Mouse (Mus musculus) liver, embryonic 14.5 days (tissue): ENCODE measurements around the gene Zfp951.
"Not testable (repeated sequence)": the region's sequence is repeated elsewhere in the genome, so short reads cannot be mapped to it uniquely, and the experiment has no call there.

ENCODE experiments used
- CTCF ChIP-seq: IDR thresholded peaks from 2 replicates; pipeline ENCODE4 v1.5.1; 2016; ENCODE audit warnings: antibody characterized with exemption, low read depth, control low read depth
- EP300 ChIP-seq: IDR thresholded peaks from 2 replicates; pipeline ENCODE4 v1.6.1; 2016; ENCODE audit warnings: antibody characterized with exemption, low read depth

- not testable (repeated sequence) for TF ChIP-seq EP300, CTCF
Observed at GRCm38 (mm10) chr5:104770138-104770537, 89.7 kb downstream of the Zfp951 start.
